Mouse (Mus musculus) kidney, adult 8-10 months (tissue): ENCODE measurements around the gene Nup93.

ENCODE experiments used
- DNase-seq, 2 experiments: peaks; one replicate each; pipeline ENCODE4 v3.0.0; 2022

Gene Nup93

GRCm38 (mm10) chr8:94365410-94365981 lies 151.1 kb downstream of the Nup93 start:
- DNase-seq: peak; percentile 64 to 65
